In the genomic region with DNA sequence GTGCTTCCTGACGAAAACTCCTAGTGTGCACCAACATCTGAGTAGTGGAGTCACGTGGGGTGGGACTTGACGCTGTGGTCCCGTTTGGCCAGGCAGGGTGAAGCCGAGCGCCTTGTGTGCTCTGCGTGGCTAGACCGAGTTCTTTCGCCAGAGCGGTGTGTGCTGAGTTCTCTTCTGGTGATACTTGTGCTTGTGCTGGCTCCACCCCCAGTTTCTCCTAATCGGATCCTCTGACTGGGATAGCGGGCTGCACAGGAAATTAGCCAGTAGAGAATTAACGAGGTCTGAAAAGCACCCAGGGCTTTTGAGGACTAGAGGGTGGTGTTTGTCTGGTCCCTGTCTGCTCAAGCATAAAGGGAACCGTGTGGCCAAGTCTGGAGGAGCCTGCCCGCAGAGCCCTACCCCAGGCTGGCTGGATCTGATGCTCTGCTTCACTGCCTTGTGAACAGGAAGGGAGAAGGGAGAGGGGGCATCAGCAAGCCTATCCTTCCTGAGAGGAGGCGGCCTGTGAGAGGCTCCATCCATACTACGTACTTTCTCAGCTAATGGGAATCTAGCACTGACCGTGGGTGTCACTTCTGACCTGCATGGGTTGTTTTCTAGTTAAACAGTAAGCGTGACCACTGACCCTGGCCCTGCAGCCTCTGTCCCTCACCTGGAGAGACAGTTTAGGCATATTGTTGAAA, we compare ENCODE assay signal across 10 mouse cellular contexts. TPM values are rescaled to one million over a fixed set of nuclear protein-coding genes. Genes with fewer than 3 reads are reported as not detected.
A peak's percentile ranks its signal among the peaks of the same experiment; 100 is the strongest.
DNase-seq lines count a peak whose midpoint lies in the region; ATAC-seq and TF ChIP-seq lines count a peak whose summit lies in the region.
"Had no signal": no experiment of that assay in that cellular context is flagged by ENCODE, and none has a peak within 500 bp of the region (broad histone marks: within the 10 kb centered on the region; RNA-seq: fewer than 3 reads in every experiment).

No protein-coding gene starts in this region.

- TF ChIP-seq CTCF in thymus, adult 2 months (IDR thresholded peaks at IDR 0.05; ENCODE audit: borderline replicate concordance, control insufficient read depth, extremely low read depth, insufficient read depth, low read length, poor library complexity) = no peak

- H3K4me2 ChIP-seq in hindbrain, embryonic 12.5 days (replicated peaks) = 0 out of 2 replicates have a peak overlapping the region, but pooled peaks have one; percentile 6
- no peak overlapping the region for H3K4me2 ChIP-seq in hindbrain, embryonic 14.5 days (replicated peaks)
- H3K4me2 ChIP-seq in forebrain, embryonic 12.5 days = peak overlapping the region; percentile 27
- H3K4me2 ChIP-seq in kidney, embryonic 15.5 days = peak overlapping the region; percentile 51
- H3K4me2 ChIP-seq in neural tube, embryonic 15.5 days = peak overlapping the region; percentile 6; the same call in 1 of the 2 replicates

- TF ChIP-seq POLR2A in thymus, adult 2 months (IDR thresholded peaks at IDR 0.05; ENCODE audit: control insufficient read depth, extremely low read depth, insufficient read depth, low read length, poor library complexity) = no peak

- no peaks in the 10 kb centered on the region for H3K27me3 ChIP-seq in hindbrain, embryonic 12.5 days
- H3K27me3 ChIP-seq in hindbrain, embryonic 14.5 days (ENCODE audit: control insufficient read depth, insufficient read depth, low read length) = no peaks in the 10 kb centered on the region
- peaks cover 6% of the 10 kb centered on the region; the same call in 1 of the 2 replicates for H3K27me3 ChIP-seq in forebrain, embryonic 12.5 days
- H3K27me3 ChIP-seq in kidney, embryonic 15.5 days = no peaks in the 10 kb centered on the region; the same call in 1 of the 2 replicates
- no peaks in the 10 kb centered on the region for H3K27me3 ChIP-seq in neural tube, embryonic 15.5 days (replicated peaks)
- no peaks in the 10 kb centered on the region for H3K27me3 ChIP-seq in thymus, adult 2 months (ENCODE audit: control insufficient read depth, insufficient read depth, low read length)
- H3K27me3 ChIP-seq: CH12.LX had no signal

- no peak overlapping the region for H3K9ac ChIP-seq in hindbrain, embryonic 12.5 days
- no peak overlapping the region for H3K9ac ChIP-seq in hindbrain, embryonic 14.5 days
- H3K9ac ChIP-seq in forebrain, embryonic 12.5 days = no peak overlapping the region
- H3K9ac ChIP-seq in kidney, embryonic 15.5 days = no peak overlapping the region
- no peak overlapping the region for H3K9ac ChIP-seq in neural tube, embryonic 15.5 days (replicated peaks)

- H3K36me3 ChIP-seq in hindbrain, embryonic 12.5 days = no peaks in the 10 kb centered on the region
- H3K36me3 ChIP-seq in hindbrain, embryonic 14.5 days (replicated peaks; ENCODE audit: control insufficient read depth, insufficient read depth) = no peaks in the 10 kb centered on the region
- no peaks in the 10 kb centered on the region for H3K36me3 ChIP-seq in forebrain, embryonic 12.5 days (replicated peaks)
- H3K36me3 ChIP-seq in kidney, embryonic 15.5 days = no peaks in the 10 kb centered on the region
- 0 out of 2 replicates have a peak, but pooled peaks cover 3% of the 10 kb centered on the region for H3K36me3 ChIP-seq in neural tube, embryonic 15.5 days
- no peaks in the 10 kb centered on the region for H3K36me3 ChIP-seq in thymus, adult 2 months (ENCODE audit: control insufficient read depth, insufficient read depth, low read length)

- no peaks in the 10 kb centered on the region for H3K9me3 ChIP-seq in hindbrain, embryonic 12.5 days (replicated peaks)
- H3K9me3 ChIP-seq in hindbrain, embryonic 14.5 days (ENCODE audit: control insufficient read depth, low read length) = no peaks in the 10 kb centered on the region
- H3K9me3 ChIP-seq in forebrain, embryonic 12.5 days = no peaks in the 10 kb centered on the region
- no peaks in the 10 kb centered on the region for H3K9me3 ChIP-seq in kidney, embryonic 15.5 days (replicated peaks)
- H3K9me3 ChIP-seq in neural tube, embryonic 15.5 days (replicated peaks) = no peaks in the 10 kb centered on the region

- DNase-seq in hindbrain, embryonic 14.5 days (ENCODE audit: low spot score) = no peak
- no peak for DNase-seq in thymus, adult 2 months
- no peak for DNase-seq in urinary bladder, adult 18-20 months (ENCODE audit: low spot score in 2 of 2)
- no peak for DNase-seq in testis, postnatal 14 days (ENCODE audit: low spot score)

- peaks cover 12% of the 10 kb centered on the region for H3K4me1 ChIP-seq in hindbrain, embryonic 12.5 days
- H3K4me1 ChIP-seq in hindbrain, embryonic 14.5 days (replicated peaks; ENCODE audit: control insufficient read depth, insufficient read depth, low read length) = no peaks in the 10 kb centered on the region
- H3K4me1 ChIP-seq in forebrain, embryonic 12.5 days = peaks cover 18% of the 10 kb centered on the region
- peaks cover 48% of the 10 kb centered on the region for H3K4me1 ChIP-seq in kidney, embryonic 15.5 days
- H3K4me1 ChIP-seq in neural tube, embryonic 15.5 days = peaks cover 7% of the 10 kb centered on the region
- no peaks in the 10 kb centered on the region for H3K4me1 ChIP-seq in thymus, adult 2 months (replicated peaks; ENCODE audit: control insufficient read depth, insufficient read depth, low read length)

- no peak overlapping the region for H3K27ac ChIP-seq in hindbrain, embryonic 12.5 days
- H3K27ac ChIP-seq in hindbrain, embryonic 14.5 days = no peak overlapping the region
- H3K27ac ChIP-seq in forebrain, embryonic 12.5 days = no peak overlapping the region
- peak overlapping the region; percentile 70 for H3K27ac ChIP-seq in kidney, embryonic 15.5 days
- no peak overlapping the region for H3K27ac ChIP-seq in neural tube, embryonic 15.5 days (replicated peaks)
- no peak overlapping the region for H3K27ac ChIP-seq in thymus, adult 2 months (ENCODE audit: control insufficient read depth, insufficient read depth, low read length)

- ATAC-seq in hindbrain, embryonic 12.5 days (ENCODE audit: low FRiP score) = no peak
- ATAC-seq in hindbrain, embryonic 14.5 days (ENCODE audit: low FRiP score) = no peak
- peak; percentile 46; the same call in 1 of the 2 replicates for ATAC-seq in forebrain, embryonic 12.5 days (ENCODE audit: low FRiP score)
- ATAC-seq in kidney, embryonic 15.5 days (replicated peaks; ENCODE audit: low FRiP score) = peak; percentile 94
- no peak for ATAC-seq in neural tube, embryonic 15.5 days (ENCODE audit: low FRiP score)

- 56% methylated on average over 19 of the region's 19 CpGs for WGBS in hindbrain, embryonic 12.5 days
- 50% methylated on average over 19 of the region's 19 CpGs for WGBS in hindbrain, embryonic 14.5 days
- WGBS in forebrain, embryonic 12.5 days = 29% methylated on average over 19 of the region's 19 CpGs
- 16% methylated on average over 19 of the region's 19 CpGs for WGBS in kidney, embryonic 15.5 days
- 51% methylated on average over 19 of the region's 19 CpGs for WGBS in neural tube, embryonic 15.5 days
- 79% methylated on average over 19 of the region's 19 CpGs for WGBS in thymus, adult 2 months

- no peak overlapping the region for H3K4me3 ChIP-seq in hindbrain, embryonic 12.5 days
- no peak overlapping the region for H3K4me3 ChIP-seq in hindbrain, embryonic 14.5 days (replicated peaks; ENCODE audit: low read length)
- no peak overlapping the region; the same call in 1 of the 2 replicates for H3K4me3 ChIP-seq in forebrain, embryonic 12.5 days (replicated peaks)
- peak overlapping the region; percentile 6 for H3K4me3 ChIP-seq in kidney, embryonic 15.5 days (replicated peaks)
- no peak overlapping the region for H3K4me3 ChIP-seq in neural tube, embryonic 15.5 days (replicated peaks)
- no peak overlapping the region for H3K4me3 ChIP-seq in thymus, adult 2 months (ENCODE audit: control insufficient read depth, insufficient read depth, low read length)
- H3K4me3 ChIP-seq: myocyte had no signal

RNA-seq across cellular contexts. Expression of a gene that starts 28.7 kb away (rescaled TPM):
- polyA plus RNA-seq in hindbrain, embryonic 12.5 days (2016; fragmentation: Nextera tagmentation; extraction: Ambion mirVana) = 12.4 and 14.1 TPM in 2 replicates
- 21.9 and 22.1 TPM in 2 replicates for polyA plus RNA-seq in hindbrain, embryonic 14.5 days (2014; fragmentation: Nextera tagmentation; extraction: Ambion mirVana)
- 5.6 and 7.0 TPM in 2 replicates for polyA plus RNA-seq in forebrain, embryonic 12.5 days (2016; fragmentation: Nextera tagmentation; extraction: Ambion mirVana)
- polyA plus RNA-seq in kidney, embryonic 15.5 days (2015; fragmentation: Nextera tagmentation; extraction: Ambion mirVana) = 18.5 and 18.8 TPM in 2 replicates
- polyA plus RNA-seq in neural tube, embryonic 15.5 days (2015; fragmentation: Nextera tagmentation; extraction: Ambion mirVana) = 17.0 and 17.2 TPM in 2 replicates
- polyA plus RNA-seq in thymus, adult 2 months (2012; rRNA removed) = 31.2 TPM in 2 replicates

RNA-seq across cellular contexts. Expression of a gene that starts 52.3 kb away (rescaled TPM):
- 16.2 and 18.1 TPM in 2 replicates for polyA plus RNA-seq in hindbrain, embryonic 12.5 days (2016; fragmentation: Nextera tagmentation; extraction: Ambion mirVana)
- 6.2 and 9.1 TPM in 2 replicates for polyA plus RNA-seq in hindbrain, embryonic 14.5 days (2014; fragmentation: Nextera tagmentation; extraction: Ambion mirVana)
- polyA plus RNA-seq in forebrain, embryonic 12.5 days (2016; fragmentation: Nextera tagmentation; extraction: Ambion mirVana) = 27.4 and 36.4 TPM in 2 replicates
- polyA plus RNA-seq in kidney, embryonic 15.5 days (2015; fragmentation: Nextera tagmentation; extraction: Ambion mirVana) = 18.5 and 19.7 TPM in 2 replicates
- 6.3 and 8.2 TPM in 2 replicates for polyA plus RNA-seq in neural tube, embryonic 15.5 days (2015; fragmentation: Nextera tagmentation; extraction: Ambion mirVana)
- polyA plus RNA-seq in thymus, adult 2 months (2012; rRNA removed) = 4.6 and 5.1 TPM in 2 replicates

Comparison
In these comparisons a context has a peak if more than half of its experiments do, and no peak if none do; other contexts are left out.
1. ATAC-seq: peak in forebrain, embryonic 12.5 days (single experiment) and kidney, embryonic 15.5 days (single experiment); none in hindbrain, embryonic 12.5 days (single experiment), hindbrain, embryonic 14.5 days (single experiment) and neural tube, embryonic 15.5 days (single experiment).